Mouse (Mus musculus) olfactory bulb, adult 2 months (tissue): ENCODE results near the gene Smarca4.

Experiments
- CTCF ChIP-seq: fragments of 200-500 bp; IDR thresholded peaks from 2 replicates; pipeline ENCODE4 v1.5.1; 2012; ENCODE audit warnings: low read depth, mild to moderate bottlenecking, low read length, moderate library complexity; ENCODE audit not compliant: insufficient read depth
- POLR2A ChIP-seq: fragments of 200-500 bp; IDR thresholded peaks from 2 replicates; pipeline ENCODE4 v1.6.1; 2012; ENCODE audit warnings: mild to moderate bottlenecking, low read depth, low read length, moderate library complexity; ENCODE audit not compliant: insufficient read depth

DNA sequence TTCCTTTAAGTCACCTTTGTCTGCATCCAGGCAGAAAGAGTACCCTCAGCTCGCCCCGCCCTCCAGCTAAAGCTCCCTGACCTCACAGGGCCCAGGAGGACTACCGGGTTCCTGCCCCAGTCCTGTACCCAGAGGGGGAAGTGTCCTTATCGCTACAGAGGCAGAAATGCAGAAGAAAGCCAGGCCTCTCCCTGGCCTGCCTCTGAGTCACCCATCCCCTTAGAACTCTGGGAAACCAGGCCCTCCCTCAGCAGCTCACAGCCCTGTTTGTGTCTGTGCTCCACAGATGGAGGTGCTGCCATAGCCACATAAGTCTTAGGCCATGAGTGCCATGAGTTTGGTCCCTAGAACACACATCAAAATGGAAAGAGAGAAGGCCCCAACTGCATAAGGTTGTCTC lies 99.3 kb downstream of the Smarca4 start:
- TF ChIP-seq CTCF (no peak), POLR2A (no peak)
